ENCODE assay signal across 11 mouse cellular contexts in the genomic region with DNA sequence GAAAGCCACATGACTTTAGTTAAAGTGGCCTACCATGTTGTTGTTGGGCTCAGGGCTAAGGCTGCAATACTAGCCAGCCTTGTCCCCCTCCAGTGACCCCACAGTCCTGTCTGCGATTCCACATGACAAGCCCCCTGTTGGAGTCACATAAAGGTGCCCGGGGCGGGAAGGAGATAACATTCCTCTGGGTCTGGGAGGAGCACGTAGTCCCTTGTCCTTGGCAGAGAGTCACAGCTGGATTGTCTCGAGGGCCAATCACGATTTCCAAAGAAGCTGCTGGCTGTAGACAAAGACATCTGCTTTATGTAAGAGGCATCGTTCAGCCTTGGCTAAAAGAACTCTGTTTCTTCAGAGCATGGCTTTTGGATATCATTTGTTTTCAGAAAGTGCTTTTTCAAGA. TPM values are rescaled to one million over a fixed set of nuclear protein-coding genes. Genes with fewer than 3 reads are reported as not detected.
DNase-seq lines count a peak whose midpoint lies in the region; ATAC-seq and TF ChIP-seq lines count a peak whose summit lies in the region.
"Had no signal": no experiment of that assay in that cellular context is flagged by ENCODE, and none has a peak within 500 bp of the region (broad histone marks: within the 10 kb centered on the region; RNA-seq: fewer than 3 reads in every experiment).

No protein-coding gene starts in this region.

- no peaks in the 10 kb centered on the region for H3K36me3 ChIP-seq in heart, adult 2 months (ENCODE audit: control insufficient read depth, insufficient read depth, low read length)
- no peaks in the 10 kb centered on the region for H3K36me3 ChIP-seq in forebrain, embryonic 12.5 days (replicated peaks)
- H3K36me3 ChIP-seq: embryonic facial prominence, embryonic 12.5 days had no signal

- no peaks in the 10 kb centered on the region for H3K27me3 ChIP-seq in heart, adult 2 months (ENCODE audit: control insufficient read depth, insufficient read depth, low read length)
- 0 out of 2 replicates have a peak, but pooled peaks cover 3% of the 10 kb centered on the region for H3K27me3 ChIP-seq in forebrain, embryonic 12.5 days
- H3K27me3 ChIP-seq: embryonic facial prominence, embryonic 12.5 days had no signal

- ATAC-seq in forebrain, embryonic 12.5 days (ENCODE audit: low FRiP score), result no peak
- no peak for ATAC-seq in megakaryocyte, adult 5-6 weeks (ENCODE audit: poor library complexity, severe bottlenecking)

- no peaks in the 10 kb centered on the region for H3K79me2 ChIP-seq in heart, adult 2 months (replicated peaks; ENCODE audit: control insufficient read depth, insufficient read depth, low read length)

- no peak for TF ChIP-seq POLR2A in heart, adult 2 months (IDR thresholded peaks at IDR 0.05; ENCODE audit: insufficient read depth, low read depth, low read length)

- TF ChIP-seq EP300 in heart, adult 2 months (IDR thresholded peaks at IDR 0.05; ENCODE audit: insufficient read depth, low read depth, low read length), result 0 out of 2 replicates have a peak, but pooled peaks have one; percentile 47

- no peak overlapping the region for H3K4me2 ChIP-seq in forebrain, embryonic 12.5 days
- H3K4me2 ChIP-seq: embryonic facial prominence, embryonic 12.5 days had no signal

- DNase-seq in kidney, adult 9 months, result peak; percentile 10
- DNase-seq in kidney, postnatal 36 days, result no peak
- peak; percentile 61 to 69 for DNase-seq in heart, adult 2 months
- DNase-seq in heart, postnatal 25 days (ENCODE audit: low spot score), result peak; percentile 53
- peak; percentile 61 for DNase-seq in lung, postnatal 10 days
- DNase-seq in cerebellum, adult 8-10 months, result no peak
- DNase-seq: layer of hippocampus, postnatal 36 days; spleen, adult 18-20 months had no signal

- peak overlapping the region; percentile 33 for H3K27ac ChIP-seq in heart, adult 2 months
- no peak overlapping the region for H3K27ac ChIP-seq in forebrain, embryonic 12.5 days
- H3K27ac ChIP-seq: embryonic facial prominence, embryonic 12.5 days had no signal

- peaks cover 6% of the 10 kb centered on the region for H3K4me1 ChIP-seq in heart, adult 2 months (ENCODE audit: control insufficient read depth, insufficient read depth, low read length)
- no peaks in the 10 kb centered on the region for H3K4me1 ChIP-seq in forebrain, embryonic 12.5 days

- no peak for TF ChIP-seq CTCF in heart, adult 2 months (IDR thresholded peaks at IDR 0.05)

- H3K4me3 ChIP-seq in heart, adult 2 months, result no peak overlapping the region
- H3K4me3 ChIP-seq in forebrain, embryonic 12.5 days (replicated peaks), result no peak overlapping the region
- H3K4me3 ChIP-seq: embryonic facial prominence, embryonic 12.5 days had no signal

- WGBS in heart, adult 2 months, result 11% methylated on average over 7 of the region's 7 CpGs
- WGBS in forebrain, embryonic 12.5 days, result 52% methylated on average over 7 of the region's 7 CpGs

- intact Hi-C loops in heart, adult 2 months (cut with DNase I), result no loop called here
- intact Hi-C loops in heart, postnatal 25 days (cut with DNase I), result no loop called here

- H3K9me3 ChIP-seq in forebrain, embryonic 12.5 days, result no peaks in the 10 kb centered on the region
- H3K9me3 ChIP-seq: embryonic facial prominence, embryonic 12.5 days had no signal

- H3K9ac ChIP-seq in heart, adult 2 months (ENCODE audit: low read depth, low read length), result no peak overlapping the region
- H3K9ac ChIP-seq in forebrain, embryonic 12.5 days, result no peak overlapping the region
- H3K9ac ChIP-seq: embryonic facial prominence, embryonic 12.5 days had no signal

RNA-seq across cellular contexts. Expression of a gene that starts 31.2 kb away (rescaled TPM):
- 10 to 100 TPM; 30.5 to 52.4 TPM for total RNA-seq in heart, adult 2 months (2021)
- polyA plus RNA-seq in heart, adult 2 months (2012; rRNA removed), result 75.5 and 95.3 TPM in 2 replicates
- 10 to 100 TPM; 83.0 to 93.0 TPM for total RNA-seq in heart, postnatal 25 days (2021)
- polyA plus RNA-seq in forebrain, embryonic 12.5 days (2016; fragmentation: Nextera tagmentation; extraction: Ambion mirVana), result 11.2 and 14.7 TPM in 2 replicates
- total RNA-seq in megakaryocyte, adult 5-6 weeks (2015), result 0.09 and 0.41 TPM in 2 replicates
- 0.40 and 0.41 TPM in 2 replicates for total RNA-seq in megakaryocyte, adult 5-6 weeks (2017)

Comparison
In these comparisons a context has a peak if more than half of its experiments do, and no peak if none do; other contexts are left out.
1. DNase-seq: peak in kidney, adult 9 months (single experiment), heart, adult 2 months (2 of 2), heart, postnatal 25 days (single experiment) and lung, postnatal 10 days (single experiment); none in kidney, postnatal 36 days (0 of 2) and cerebellum, adult 8-10 months (single experiment).
2. RNA of a gene that starts 31.2 kb away (total RNA-seq): 83.0 to 93.0 TPM in heart, postnatal 25 days and 30.5 to 52.4 TPM in heart, adult 2 months; 0.09 to 0.41 TPM in megakaryocyte, adult 5-6 weeks; every median in the first group is over 10 times any median in the second.